Mouse (Mus musculus) lung, postnatal 0 days (tissue): ENCODE results near the gene Tmprss9. TPM values are rescaled to one million over a fixed set of nuclear protein-coding genes. Genes with fewer than 3 reads are reported as not detected.

ENCODE experiments used
- ATAC-seq: fragments of 200-750 bp; cut with Nextera tagmentation; 2 replicates; pipeline ENCODE4 v1.8.0; 2017; ENCODE audit warnings: moderate library complexity
- DNase-seq: peaks from one replicate; pipeline ENCODE4 v3.0.0-alpha.2; 2016; ENCODE audit warnings: low spot score
- H3K27ac ChIP-seq: fragments of 300-500 bp; sonication (generic); 2 replicates; pipeline ENCODE4 v1.5.1; 2014; ENCODE audit warnings: antibody characterized with exemption, mild to moderate bottlenecking, low read length, mixed read lengths
- H3K27me3 ChIP-seq: fragments of 300-500 bp; sonication (generic); replicated peaks from 2 replicates; pipeline ENCODE4 v1.6.1; 2014; ENCODE audit warnings: low read length, mixed read lengths; ENCODE audit not compliant: insufficient read depth
- H3K36me3 ChIP-seq: fragments of 300-500 bp; sonication (generic); 2 replicates; pipeline ENCODE4 v1.6.1; 2014; ENCODE audit warnings: low read length, mixed read lengths; ENCODE audit not compliant: insufficient read depth
- H3K4me1 ChIP-seq: fragments of 300-500 bp; sonication (generic); 2 replicates; pipeline ENCODE4 v1.6.1; 2014; ENCODE audit warnings: antibody characterized with exemption, low read depth, low read length, mixed read lengths; ENCODE audit not compliant: insufficient read depth
- H3K4me2 ChIP-seq: fragments of 300-500 bp; sonication (generic); replicated peaks from 2 replicates; pipeline ENCODE4 v1.6.1; 2014; ENCODE audit warnings: low read depth, mild to moderate bottlenecking, low read length, moderate library complexity, mixed read lengths
- H3K4me3 ChIP-seq: fragments of 300-500 bp; sonication (generic); 2 replicates; pipeline ENCODE4 v1.5.1; 2014; ENCODE audit warnings: low read depth, low read length
- H3K9ac ChIP-seq: fragments of 300-500 bp; sonication (generic); replicated peaks from 2 replicates; pipeline ENCODE4 v1.6.1; 2014; ENCODE audit warnings: low read depth, mild to moderate bottlenecking
- H3K9me3 ChIP-seq: fragments of 300-500 bp; sonication (generic); 2 replicates; pipeline ENCODE4 v1.6.1; 2016; ENCODE audit warnings: low read length, mixed read lengths
- CTCF ChIP-seq: IDR thresholded peaks from 2 replicates; pipeline ENCODE4 v1.5.1; 2016; ENCODE audit warnings: antibody characterized with exemption, mild to moderate bottlenecking
- EP300 ChIP-seq: IDR thresholded peaks from 2 replicates; pipeline ENCODE4 v1.6.1; 2016; ENCODE audit warnings: antibody characterized with exemption, mild to moderate bottlenecking, control low read depth
- WGBS: fragments of 180-500 bp; shearing (Covaris S2); extraction: QIAGEN DNeasy Blood & Tissue Kit; methylation state at CpG from one replicate; pipeline ENCODE4 v1.1.7; 2014; 5-methylcytosine and 5-hydroxymethylcytosine counted together
- polyA plus RNA-seq: library from polyadenylated mRNA; unstranded; fragments of >200 nt; fragmentation: Nextera tagmentation; extraction: Ambion mirVana; gene quantifications from 2 replicates; pipeline ENCODE4 v1.2.1, GENCODE M21; 2015

Gene Tmprss9
- polyA plus RNA-seq, 1 experiment from 2014 or later = not detected

- ATAC-seq (peak; percentile 98), DNase-seq (peak; percentile 100)
- whole genome bisulfite sequencing = under 1% methylated on average over 72 of the region's 72 CpGs
- Histone ChIP-seq H3K36me3 (no peaks in the 10 kb centered on the region), H3K27me3 (no peaks in the 10 kb centered on the region), H3K27ac (0 out of 2 replicates have a peak within 1 kb of the TSS, but pooled peaks have one; percentile 10), H3K4me1 (peaks cover 10% of the 10 kb centered on the region), H3K4me2 (peak within 1 kb of the TSS; percentile 69), H3K9me3 (no peaks in the 10 kb centered on the region), H3K9ac (peak within 1 kb of the TSS; percentile 55), H3K4me3 (peak within 1 kb of the TSS; percentile 92)
- no peak for TF ChIP-seq CTCF
- peak; percentile 30 for TF ChIP-seq EP300
These were observed 28.9 kb downstream of the Tmprss9 start, which contains the start of gene Timm13 for GRCm38 (mm10) chr10:80900318-80901247. Timm13 (minus strand) TSS chr10:80900969.

DNA sequence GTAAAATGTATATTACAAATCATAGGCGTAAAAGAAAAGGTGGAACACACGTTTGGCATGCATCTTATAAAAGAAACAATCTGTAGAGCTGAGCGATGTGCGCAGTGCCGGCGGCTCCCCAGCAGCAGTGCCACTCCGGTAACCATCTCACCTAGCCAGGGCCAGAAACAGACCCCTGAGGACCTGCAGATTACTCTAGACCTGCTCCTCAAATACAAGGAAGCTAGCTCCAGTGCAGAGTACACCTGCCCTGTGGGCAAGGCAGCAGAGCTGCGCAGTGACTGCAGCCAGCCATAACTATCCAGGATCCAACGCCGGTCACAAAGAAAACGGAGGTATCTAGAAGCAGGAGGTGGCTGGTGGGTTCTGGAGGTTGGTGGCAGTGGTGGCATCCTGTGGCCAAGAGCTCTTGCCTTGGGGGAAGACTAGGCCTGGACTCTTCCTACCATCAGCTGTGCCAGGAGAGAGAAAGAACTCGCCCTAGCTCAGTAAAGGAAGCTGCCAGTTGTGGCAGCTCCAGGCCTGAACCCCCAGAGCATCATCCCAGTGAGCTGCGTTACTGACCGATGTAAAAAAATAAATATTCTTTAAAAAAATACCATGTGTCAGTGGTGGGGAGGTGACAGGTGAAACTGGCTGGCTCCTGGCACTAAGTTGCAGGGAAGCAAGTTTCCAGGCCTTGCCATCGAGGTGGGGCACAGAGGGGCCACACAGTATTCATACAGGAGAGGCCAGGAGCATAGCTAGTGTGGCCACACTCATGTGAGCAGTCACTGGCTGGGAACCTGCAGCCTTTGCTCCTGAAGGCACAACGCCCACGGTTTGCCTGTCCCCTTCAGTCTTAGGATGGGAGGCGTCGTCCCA is 30.0 kb downstream of the Tmprss9 start:
- 86% methylated on average over 19 of the region's 19 CpGs for WGBS
- Histone ChIP-seq H3K4me1 (peaks cover 10% of the 10 kb centered on the region), H3K9ac (no peak overlapping the region), H3K36me3 (no peaks in the 10 kb centered on the region), H3K27ac (0 out of 2 replicates have a peak overlapping the region, but pooled peaks have one; percentile 10), H3K27me3 (no peaks in the 10 kb centered on the region), H3K4me3 (no peak overlapping the region), H3K9me3 (no peaks in the 10 kb centered on the region), H3K4me2 (peak overlapping the region; percentile 69)
- TF ChIP-seq CTCF (no peak), EP300 (no peak)
- ATAC-seq (no peak), DNase-seq (no peak)

GRCm38 (mm10) chr10:80902273-80902940 is 30.8 kb downstream of the Tmprss9 start:
- no peak overlapping the region for H3K9ac ChIP-seq
- H3K4me1 ChIP-seq = peaks cover 10% of the 10 kb centered on the region
- TF ChIP-seq CTCF (no peak), EP300 (no peak)
- no peak overlapping the region for H3K4me2 ChIP-seq
- no peak overlapping the region for H3K4me3 ChIP-seq
- DNase-seq (no peak), ATAC-seq (no peak)
- no peaks in the 10 kb centered on the region for H3K36me3 ChIP-seq
- no peaks in the 10 kb centered on the region for H3K9me3 ChIP-seq
- H3K27ac ChIP-seq = no peak overlapping the region
- no peaks in the 10 kb centered on the region for H3K27me3 ChIP-seq
- 94% methylated on average over 9 of the region's 9 CpGs for WGBS

DNA sequence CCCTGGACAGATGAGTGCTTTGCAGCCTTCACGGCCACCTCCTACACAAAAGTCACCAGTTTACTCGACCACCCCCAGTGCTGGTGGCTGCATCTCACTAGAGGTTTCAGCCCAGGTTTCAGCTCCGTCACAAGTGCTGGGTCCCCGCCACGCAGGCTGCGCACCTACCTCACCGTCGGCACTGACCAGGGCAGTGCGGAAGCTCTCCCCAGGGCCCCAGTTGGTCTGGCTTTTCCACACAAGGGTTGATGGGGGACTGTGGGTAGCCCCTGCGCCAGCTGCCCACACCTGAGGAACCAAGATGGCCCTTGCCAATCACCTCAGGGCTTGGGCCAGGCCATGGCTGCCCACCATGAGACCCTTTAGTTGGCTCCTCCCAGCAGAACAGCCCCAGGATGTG is 31.6 kb downstream of the Tmprss9 start:
- TF ChIP-seq EP300 = no peak
- no peak for TF ChIP-seq CTCF

DNA sequence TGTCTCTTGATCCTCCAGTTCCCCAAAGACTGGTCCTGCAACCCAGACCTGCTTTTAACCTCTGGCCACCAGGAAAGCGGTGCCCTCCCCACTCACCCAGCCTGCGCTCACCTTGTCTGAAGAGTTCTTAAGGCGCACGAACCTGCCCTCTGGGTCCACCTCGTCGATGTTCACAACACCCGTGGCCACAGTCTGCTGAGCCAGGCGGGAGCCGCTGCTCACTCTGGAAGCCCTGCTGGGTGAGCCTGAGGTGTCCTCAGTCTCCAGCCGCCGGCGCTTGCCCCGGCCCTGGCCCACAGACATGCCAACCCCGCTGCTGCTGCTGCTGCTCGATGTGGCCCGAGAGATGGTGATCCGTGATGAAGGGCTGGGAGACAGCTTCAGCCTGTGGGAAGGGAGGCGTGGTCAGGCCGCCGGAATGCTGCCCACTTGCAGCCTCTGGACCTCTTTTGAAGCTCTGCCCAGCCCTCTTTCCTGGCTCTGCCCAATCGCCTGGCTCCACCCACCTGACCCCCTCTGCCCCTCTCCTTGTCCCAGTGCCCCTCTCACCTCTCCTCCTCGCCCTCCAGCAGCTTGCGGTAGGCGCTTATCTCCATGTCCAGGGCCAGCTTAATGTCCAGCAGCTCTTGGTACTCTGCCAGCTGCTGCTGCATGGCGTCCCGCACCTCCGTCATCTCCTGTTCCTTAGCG is 32.5 kb downstream of the Tmprss9 start:
- no peak for ATAC-seq
- H3K4me2 ChIP-seq = no peak overlapping the region
- H3K4me1 ChIP-seq = peaks cover 10% of the 10 kb centered on the region

More for the DNA sequence above, 31.6 kb downstream of the Tmprss9 start:
- WGBS = 92% methylated on average over 10 of the region's 10 CpGs
- H3K36me3 ChIP-seq = no peaks in the 10 kb centered on the region
- no peaks in the 10 kb centered on the region for H3K9me3 ChIP-seq
- no peak for DNase-seq
- peaks cover 10% of the 10 kb centered on the region for H3K4me1 ChIP-seq
- no peak for ATAC-seq
- no peaks in the 10 kb centered on the region for H3K27me3 ChIP-seq
- no peak overlapping the region for H3K9ac ChIP-seq
- H3K4me3 ChIP-seq = no peak overlapping the region
- no peak overlapping the region for H3K27ac ChIP-seq
- H3K4me2 ChIP-seq = no peak overlapping the region

More for the DNA sequence above, 32.5 kb downstream of the Tmprss9 start:
- H3K9me3 ChIP-seq = no peaks in the 10 kb centered on the region
- no peaks in the 10 kb centered on the region for H3K36me3 ChIP-seq
- no peaks in the 10 kb centered on the region for H3K27me3 ChIP-seq
- WGBS = 79% methylated on average over 27 of the region's 28 CpGs
- no peak overlapping the region for H3K9ac ChIP-seq
- no peak overlapping the region for H3K27ac ChIP-seq
- DNase-seq = no peak
- TF ChIP-seq CTCF (no peak), EP300 (no peak)
- H3K4me3 ChIP-seq = no peak overlapping the region
